Mouse (Mus musculus): ENCODE results near the gene Kpna2.

Kpna2 gene

DNA sequence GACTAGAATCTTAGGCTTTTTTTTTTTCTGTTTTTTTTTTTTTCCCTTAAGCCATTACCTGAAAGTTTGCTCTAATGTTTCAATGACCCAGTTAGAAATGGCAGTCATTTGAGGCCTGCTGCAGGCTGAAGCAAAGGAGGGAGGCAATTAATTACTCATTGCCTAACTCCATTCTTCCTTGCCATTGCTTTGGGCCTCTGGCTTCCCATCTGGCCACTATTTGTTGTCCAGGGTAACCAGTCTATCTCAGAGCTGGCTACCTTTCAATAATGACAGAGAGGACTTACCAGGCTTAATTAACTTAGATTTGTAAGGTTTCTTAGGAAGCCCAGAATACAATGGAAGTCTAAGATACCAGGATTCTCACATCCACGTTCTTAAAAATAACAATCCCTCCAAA lies 17.6 kb downstream of the Kpna2 start:
- DNase-seq: peak in 1 of 2 experiments; percentile 12

DNA sequence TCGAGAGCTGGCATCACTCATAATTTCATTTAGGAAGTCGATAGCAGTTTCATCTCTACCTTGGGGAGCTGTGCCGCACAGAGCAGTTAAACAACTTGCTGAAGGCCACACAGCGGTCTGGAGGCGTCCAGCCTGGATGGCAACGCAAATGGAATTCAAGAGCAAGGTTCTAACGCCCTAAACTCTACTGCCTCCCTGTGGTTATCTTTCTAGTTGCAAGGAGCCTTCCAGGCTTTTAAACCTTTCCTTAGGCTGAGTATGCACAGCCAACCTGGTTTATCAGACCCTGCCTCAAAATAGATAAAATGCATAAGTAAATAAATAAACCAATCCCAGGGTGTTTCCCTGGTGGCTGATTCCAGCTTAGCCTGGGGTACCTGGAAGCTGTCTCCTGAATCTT lies 18.9 kb downstream of the Kpna2 start:
- peak; percentile 63 to 66 for DNase-seq

GRCm38 (mm10) chr11:106976194-106976593 lies 23.1 kb downstream of the Kpna2 start:
- DNase-seq: no peak

DNA sequence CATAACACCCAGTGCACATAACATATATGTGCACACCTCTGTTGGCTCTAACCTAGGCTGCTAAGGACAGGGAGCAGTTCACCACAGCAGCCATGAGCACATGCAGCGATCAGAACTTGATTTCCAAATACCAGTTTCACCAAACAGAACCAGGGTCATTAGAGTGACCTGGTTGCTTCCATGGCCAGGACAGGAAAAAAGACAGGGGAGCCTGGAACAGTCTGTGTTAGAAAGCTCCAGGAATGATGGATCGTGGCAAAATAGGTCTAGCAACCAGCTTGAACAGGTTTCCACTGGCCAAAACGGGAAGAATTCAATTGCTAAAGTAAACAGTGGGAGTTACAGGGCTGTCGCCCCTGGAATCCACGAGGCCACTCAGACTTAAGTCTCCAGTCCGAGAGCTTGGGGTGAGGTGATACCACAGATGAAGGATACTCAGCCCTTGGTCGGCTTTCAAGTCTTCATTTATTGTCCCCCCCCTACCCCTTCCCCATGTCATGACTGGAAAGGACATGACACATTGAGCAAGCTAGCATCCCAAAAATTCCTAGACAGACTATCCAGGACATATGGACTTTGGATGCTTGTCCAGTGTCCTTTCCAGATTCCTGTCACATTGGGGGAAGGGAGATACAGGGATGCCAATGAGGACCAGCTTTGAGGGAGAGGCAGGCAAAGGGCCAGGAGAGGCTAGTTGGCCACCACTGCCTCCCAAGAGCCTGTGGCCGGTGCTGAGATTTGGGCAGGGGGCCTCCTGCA lies 23.7 kb downstream of the Kpna2 start:
- no peak for DNase-seq

GRCm38 (mm10) chr11:106974440-106974839 lies 24.9 kb downstream of the Kpna2 start:
- no peak for DNase-seq

DNA sequence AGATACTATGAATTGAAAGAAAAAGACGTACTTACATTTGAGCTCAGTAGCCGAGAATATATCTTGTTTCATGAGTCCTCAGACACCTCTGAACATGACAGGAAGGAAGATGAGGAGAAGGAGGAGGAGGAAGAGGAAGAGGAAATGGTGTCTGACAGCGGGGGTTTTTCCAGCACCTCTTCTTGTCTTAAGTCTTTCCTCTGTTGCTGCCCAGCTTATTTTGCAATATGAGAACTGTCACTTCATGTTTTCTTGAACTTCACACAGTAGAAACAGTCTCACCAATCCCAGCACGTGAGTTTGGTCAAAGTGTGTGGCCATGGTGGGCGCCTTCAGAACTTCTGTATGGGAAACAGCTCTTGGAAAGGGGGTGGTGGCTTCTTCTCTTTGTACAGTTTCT lies 26.3 kb downstream of the Kpna2 start:
- no peak for DNase-seq

- DNase-seq: no peak
These were observed 29.5 kb downstream of the Kpna2 start for GRCm38 (mm10) chr11:106969798-106970197.

GRCm38 (mm10) chr11:106967630-106968029 lies 31.7 kb downstream of the Kpna2 start:
- no peak for DNase-seq

DNA sequence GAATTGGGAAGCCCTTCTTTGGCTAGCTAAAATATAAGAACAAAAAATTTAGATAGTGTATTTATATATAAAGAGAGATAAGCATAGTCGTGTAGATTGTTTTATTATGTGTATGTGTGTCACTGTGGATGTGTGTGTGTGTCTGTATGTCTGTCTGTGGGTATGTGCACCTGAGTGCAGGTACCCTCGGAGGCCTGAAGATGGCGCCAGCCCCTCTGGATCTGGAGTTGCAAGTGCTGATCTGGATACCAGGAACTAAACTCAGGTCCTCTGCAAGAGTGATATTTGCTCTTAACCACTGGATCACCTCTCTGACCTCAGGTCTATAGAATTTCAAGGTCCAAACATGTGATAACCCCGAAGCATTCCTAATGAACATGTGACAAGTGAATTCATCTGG lies 33.5 kb downstream of the Kpna2 start:
- no peak for DNase-seq

DNA sequence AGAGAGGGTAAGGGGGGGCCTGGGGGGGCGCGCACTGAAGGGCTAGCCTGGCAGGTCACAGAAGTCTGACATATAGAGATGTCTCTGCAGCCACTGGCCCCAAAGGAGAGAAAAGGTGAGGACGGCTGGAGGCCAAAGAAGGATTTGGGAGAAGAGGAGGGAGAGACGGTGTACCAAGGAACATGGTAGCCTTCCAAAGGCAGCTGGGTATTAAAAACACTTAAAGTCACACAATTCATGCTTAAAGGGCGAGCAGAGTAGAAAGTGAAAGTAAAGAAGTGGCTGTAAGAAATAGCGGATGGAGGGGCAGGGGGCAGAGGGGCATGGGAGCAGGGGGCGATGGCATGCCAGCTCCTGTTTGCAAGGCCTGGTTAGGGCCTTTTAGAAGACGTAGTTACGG lies 37.0 kb downstream of the Kpna2 start:
- DNase-seq: no peak

GRCm38 (mm10) chr11:106961471-106962081 lies 37.8 kb downstream of the Kpna2 start:
- DNase-seq: no peak

GRCm38 (mm10) chr11:106959121-106959520 lies 40.2 kb downstream of the Kpna2 start:
- no peak for DNase-seq

DNA sequence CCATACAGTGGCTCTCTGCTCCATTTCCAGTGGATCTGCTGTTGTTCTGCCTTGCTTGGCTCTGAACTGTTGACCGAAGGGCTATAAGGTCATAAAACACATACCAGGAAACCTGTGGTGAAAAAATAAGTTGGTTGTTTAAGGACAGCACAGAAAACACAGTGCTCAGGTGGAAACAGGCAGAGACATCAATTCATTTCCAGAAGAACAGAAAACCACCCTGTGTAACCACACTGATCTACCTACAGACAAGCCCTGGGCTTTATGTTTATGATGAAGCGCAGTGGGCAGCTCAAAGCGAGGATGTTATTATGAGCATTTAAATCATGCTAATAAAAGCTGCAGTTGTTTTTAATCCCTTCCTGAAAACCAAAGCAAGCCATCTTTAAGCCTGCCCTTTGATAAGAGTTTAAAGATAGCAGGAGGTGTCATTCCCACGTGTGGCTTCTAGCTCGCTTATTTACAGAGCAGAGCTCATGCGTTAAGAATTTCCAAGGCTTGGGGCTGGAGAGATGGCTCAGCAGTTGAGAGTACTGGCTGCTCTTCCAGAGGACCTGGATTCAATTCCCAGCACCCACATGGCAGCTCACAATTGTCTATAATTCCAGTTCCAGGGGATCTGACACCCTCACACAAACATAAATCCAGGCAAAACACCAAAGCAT lies 40.8 kb downstream of the Kpna2 start:
- no peak for DNase-seq

- no peak for DNase-seq
These were observed 41.9 kb downstream of the Kpna2 start for GRCm38 (mm10) chr11:106957271-106957980.

- DNase-seq: no peak
These were observed 44.8 kb downstream of the Kpna2 start for GRCm38 (mm10) chr11:106954566-106954965.

DNA sequence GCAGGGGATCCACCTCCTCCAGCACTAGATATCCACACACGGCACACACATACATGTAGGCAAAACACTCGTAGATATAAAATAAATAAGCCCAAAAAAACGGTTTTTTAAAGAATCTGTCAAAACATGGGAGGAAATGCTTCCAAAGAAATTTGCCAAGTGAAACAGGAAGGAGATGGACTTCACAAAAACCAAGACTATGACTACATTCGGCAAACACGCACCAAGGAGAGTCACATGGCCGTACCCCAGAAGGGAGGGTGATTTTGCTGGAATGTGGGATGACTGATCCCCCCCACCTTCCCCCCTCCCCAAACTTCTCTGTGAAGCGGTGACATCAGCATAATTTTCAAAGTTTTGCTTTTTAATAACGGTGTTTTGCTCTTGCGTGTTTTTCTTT lies 45.2 kb downstream of the Kpna2 start:
- no peak for DNase-seq
